Mouse (Mus musculus) stomach, postnatal 0 days (tissue): ENCODE data around the gene Atxn1l. TPM values are rescaled to one million over a fixed set of nuclear protein-coding genes. Genes with fewer than 3 reads are reported as not detected.

ENCODE experiments used
- ATAC-seq: fragments of 200-750 bp; cut with Nextera tagmentation; 2 replicates; pipeline ENCODE4 v1.8.0; 2017; ENCODE audit not compliant: low FRiP score, low TSS enrichment
- DNase-seq: peaks from one replicate; pipeline ENCODE4 v3.0.0-alpha.2; 2016; ENCODE audit warnings: low spot score
- H3K27ac ChIP-seq: fragments of 300-500 bp; sonication (generic); replicated peaks from 2 replicates; pipeline ENCODE4 v1.5.1; 2014; ENCODE audit warnings: mild to moderate bottlenecking, control low read depth
- H3K27me3 ChIP-seq: fragments of 300-500 bp; sonication (generic); 2 replicates; pipeline ENCODE4 v1.6.1; 2014; ENCODE audit warnings: low read length; ENCODE audit not compliant: control insufficient read depth, insufficient read depth
- H3K36me3 ChIP-seq: fragments of 300-500 bp; sonication (generic); 2 replicates; pipeline ENCODE4 v1.6.1; 2014; ENCODE audit warnings: low read length, mixed read lengths; ENCODE audit not compliant: control insufficient read depth, insufficient read depth
- H3K4me1 ChIP-seq: fragments of 300-500 bp; sonication (generic); replicated peaks from 2 replicates; pipeline ENCODE4 v1.6.1; 2014; ENCODE audit warnings: antibody characterized with exemption; ENCODE audit not compliant: control insufficient read depth, insufficient read depth
- H3K4me2 ChIP-seq: fragments of 300-500 bp; sonication (generic); replicated peaks from 2 replicates; pipeline ENCODE4 v1.6.1; 2014; ENCODE audit warnings: low read depth, mild to moderate bottlenecking, control low read depth, moderate library complexity
- H3K4me3 ChIP-seq: fragments of 300-500 bp; sonication (generic); 2 replicates; pipeline ENCODE4 v1.5.1; 2014; ENCODE audit warnings: low read depth, low read length, control low read depth
- H3K9ac ChIP-seq: fragments of 300-500 bp; sonication (generic); 2 replicates; pipeline ENCODE4 v1.6.1; 2014; ENCODE audit warnings: mild to moderate bottlenecking, low read length, control low read depth, mixed read lengths
- H3K9me3 ChIP-seq: fragments of 300-500 bp; sonication (generic); 2 replicates; pipeline ENCODE4 v1.6.1; 2016; ENCODE audit warnings: low read length; ENCODE audit not compliant: control insufficient read depth
- CTCF ChIP-seq: IDR thresholded peaks from 2 replicates; pipeline ENCODE4 v1.5.1; 2016; ENCODE audit warnings: antibody characterized with exemption, low read depth, mild to moderate bottlenecking, moderate library complexity
- EP300 ChIP-seq: optimal IDR thresholded peaks from 2 replicates; pipeline ENCODE3; 2016; ENCODE audit warnings: antibody characterized with exemption
- WGBS: fragments of 180-500 bp; shearing (Covaris S2); extraction: QIAGEN DNeasy Blood & Tissue Kit; methylation state at CpG from one replicate; pipeline ENCODE4 v1.1.7; 2014; 5-methylcytosine and 5-hydroxymethylcytosine counted together
- polyA plus RNA-seq: library from polyadenylated mRNA; unstranded; fragments of >200 nt; fragmentation: Nextera tagmentation; extraction: Ambion mirVana; gene quantifications from 2 replicates; pipeline ENCODE4 v1.2.1, GENCODE M21; 2015

The Atxn1l gene
- polyA plus RNA-seq, 1 experiment from 2014 or later: 2.8 TPM

- Histone ChIP-seq H3K4me1 (no peaks in the 10 kb centered on the region), H3K27me3 (no peaks in the 10 kb centered on the region), H3K9ac (peak overlapping the region; percentile 98), H3K36me3 (0 out of 2 replicates have a peak, but pooled peaks cover 4% of the 10 kb centered on the region), H3K4me3 (peak overlapping the region; percentile 96), H3K4me2 (peak overlapping the region; percentile 77), H3K27ac (peak overlapping the region; percentile 98), H3K9me3 (no peaks in the 10 kb centered on the region)
- ATAC-seq (peak; percentile 35; the same call in 1 of the 2 replicates), DNase-seq (peak; percentile 30)
- no peak for TF ChIP-seq EP300
- 5% methylated on average over 24 of the region's 24 CpGs for WGBS
Measured at GRCm38 (mm10) chr8:109704565-109705319, 32.8 kb downstream of the Atxn1l start.

- no peak for ATAC-seq
Measured at GRCm38 (mm10) chr8:109698477-109698876, 39.1 kb downstream of the Atxn1l start.

GRCm38 (mm10) chr8:109697754-109698153 is 39.8 kb downstream of the Atxn1l start:
- no peaks in the 10 kb centered on the region for H3K27me3 ChIP-seq
- peaks cover 5% of the 10 kb centered on the region; the same call in 1 of the 2 replicates for H3K4me1 ChIP-seq
- H3K4me3 ChIP-seq: no peak overlapping the region
- H3K36me3 ChIP-seq: no peaks in the 10 kb centered on the region
- no peaks in the 10 kb centered on the region for H3K9me3 ChIP-seq
- no peak overlapping the region for H3K4me2 ChIP-seq
- H3K9ac ChIP-seq: no peak overlapping the region
- 60% methylated on average over 1 of the region's 1 CpGs for WGBS
- H3K27ac ChIP-seq: no peak overlapping the region
- DNase-seq: no peak
- no peak for TF ChIP-seq CTCF
- TF ChIP-seq EP300: no peak
- ATAC-seq: no peak

More at GRCm38 (mm10) chr8:109698477-109698876, 39.1 kb downstream of the Atxn1l start:
- H3K27ac ChIP-seq: no peak overlapping the region
- no peak overlapping the region for H3K4me3 ChIP-seq
- H3K27me3 ChIP-seq: no peaks in the 10 kb centered on the region
- TF ChIP-seq CTCF (no peak), EP300 (no peak)
- H3K4me1 ChIP-seq: peaks cover 5% of the 10 kb centered on the region; the same call in 1 of the 2 replicates
- no peak overlapping the region for H3K9ac ChIP-seq
- H3K36me3 ChIP-seq: no peaks in the 10 kb centered on the region
- WGBS: 76% methylated on average over 3 of the region's 3 CpGs
- DNase-seq: no peak
- no peaks in the 10 kb centered on the region for H3K9me3 ChIP-seq
- no peak overlapping the region for H3K4me2 ChIP-seq

- no peaks in the 10 kb centered on the region for H3K36me3 ChIP-seq
- peak overlapping the region; percentile 82 for H3K4me2 ChIP-seq
- no peaks in the 10 kb centered on the region for H3K9me3 ChIP-seq
- peaks cover 9% of the 10 kb centered on the region for H3K4me1 ChIP-seq
- ATAC-seq (no peak), DNase-seq (no peak)
- peak overlapping the region; percentile 70; the same call in 1 of the 2 replicates for H3K9ac ChIP-seq
- TF ChIP-seq EP300: no peak
- no peak for TF ChIP-seq CTCF
- peak overlapping the region; percentile 93 for H3K27ac ChIP-seq
- H3K4me3 ChIP-seq: peak overlapping the region; percentile 99; the same call in 1 of the 2 replicates
- no peaks in the 10 kb centered on the region for H3K27me3 ChIP-seq
- WGBS: 54% methylated on average over 6 of the region's 6 CpGs
Measured at GRCm38 (mm10) chr8:109694154-109694553, 43.4 kb downstream of the Atxn1l start.

DNA sequence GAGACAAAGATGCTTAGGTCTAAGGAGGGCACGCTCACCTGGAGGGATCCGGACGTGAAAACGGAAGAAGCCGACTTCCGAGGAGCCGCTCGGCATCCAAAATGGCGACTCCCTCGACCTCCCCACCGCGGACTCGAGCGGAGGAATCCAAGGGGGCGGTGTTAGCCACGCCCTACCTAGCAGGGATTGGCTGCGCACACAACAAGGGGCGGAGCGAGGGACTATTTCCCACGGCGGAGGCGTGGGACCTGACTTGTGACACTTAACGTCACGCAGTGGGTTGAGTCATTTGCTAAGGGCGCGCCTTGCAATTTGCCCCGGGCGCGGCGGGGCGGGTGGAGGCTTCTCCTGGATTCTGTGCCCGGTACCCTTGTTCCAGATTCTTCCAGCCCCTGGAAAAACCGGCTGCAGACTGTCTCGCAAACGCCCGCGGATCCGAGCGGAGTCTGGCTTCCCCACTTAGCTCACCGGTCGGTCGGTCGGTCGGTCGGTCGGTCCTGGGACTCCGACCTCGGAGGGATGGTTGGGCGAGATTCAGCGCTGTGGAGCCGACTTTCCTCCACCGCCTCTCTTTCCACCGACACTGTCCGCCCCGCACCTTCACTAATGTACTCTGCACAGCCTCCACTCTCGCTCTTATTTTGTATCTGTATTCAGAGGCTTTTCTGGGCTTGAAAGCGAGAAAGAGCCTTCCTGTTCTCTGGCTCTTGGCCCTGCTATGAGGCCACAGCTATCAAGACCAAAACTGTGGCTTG is 44.2 kb downstream of the Atxn1l start, which contains the start of gene Ist1:
Gene Ist1, minus strand, starts transcription at position 115 of the 755 bp plus-strand sequence.
- peak within 1 kb of the TSS; percentile 98 for H3K9ac ChIP-seq
- H3K9me3 ChIP-seq: no peaks in the 10 kb centered on the region
- H3K27me3 ChIP-seq: no peaks in the 10 kb centered on the region
- H3K27ac ChIP-seq: peak within 1 kb of the TSS; percentile 93
- H3K36me3 ChIP-seq: no peaks in the 10 kb centered on the region
- H3K4me3 ChIP-seq: peak within 1 kb of the TSS; percentile 99
- ATAC-seq: peak; percentile 98
- under 1% methylated on average over 57 of the region's 57 CpGs for WGBS
- 0 out of 2 replicates have a peak, but pooled peaks have one; percentile 11 for TF ChIP-seq CTCF
- TF ChIP-seq EP300: no peak
- peak; percentile 99 for DNase-seq
- peak within 1 kb of the TSS; percentile 82 for H3K4me2 ChIP-seq
- peaks cover 9% of the 10 kb centered on the region for H3K4me1 ChIP-seq
